28 mouse cellular contexts compared by ENCODE assay signal in the genomic region with DNA sequence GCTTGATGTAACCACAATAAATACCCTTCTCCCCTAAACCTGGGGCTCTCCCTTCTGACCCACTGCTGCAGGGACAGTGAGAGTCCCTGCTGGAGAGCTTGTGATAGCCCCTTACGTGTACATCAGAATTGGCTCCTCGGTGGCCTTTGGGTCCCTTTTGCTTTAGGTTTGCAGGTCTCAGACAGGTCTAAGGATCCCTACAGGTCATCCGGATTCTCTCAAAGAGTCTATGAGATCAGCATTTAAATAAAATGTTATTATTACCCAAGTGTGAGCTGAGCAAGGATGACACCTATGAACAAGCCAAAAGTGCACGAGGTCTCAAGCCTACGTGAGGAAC. TPM values are rescaled to one million over a fixed set of nuclear protein-coding genes. Genes with fewer than 3 reads are reported as not detected.
A peak's percentile ranks its signal among the peaks of the same experiment; 100 is the strongest.
DNase-seq lines count a peak whose midpoint lies in the region; ATAC-seq and TF ChIP-seq lines count a peak whose summit lies in the region.
"Had no signal": no experiment of that assay in that cellular context is flagged by ENCODE, and none has a peak within 500 bp of the region (broad histone marks: within the 10 kb centered on the region; RNA-seq: fewer than 3 reads in every experiment).

No protein-coding gene starts in this region.

- 44% methylated on average over 5 of the region's 5 CpGs for WGBS in heart, embryonic 13.5 days
- WGBS in bone marrow, adult 2 months, result 49% methylated on average over 5 of the region's 5 CpGs
- 30% methylated on average over 5 of the region's 5 CpGs for WGBS in liver, embryonic 12.5 days (ENCODE audit: insufficient replicate concordance)

- H3K9me3 ChIP-seq in heart, embryonic 13.5 days, result no peaks in the 10 kb centered on the region
- H3K9me3 ChIP-seq in liver, embryonic 12.5 days (replicated peaks), result no peaks in the 10 kb centered on the region
- H3K9me3 ChIP-seq: embryonic facial prominence, embryonic 13.5 days; hindbrain, embryonic 15.5 days; midbrain, embryonic 15.5 days; stomach, embryonic 15.5 days had no signal

- peaks cover 21% of the 10 kb centered on the region for H3K4me1 ChIP-seq in heart, embryonic 13.5 days
- peaks cover 2% of the 10 kb centered on the region for H3K4me1 ChIP-seq in bone marrow, adult 2 months (ENCODE audit: control insufficient read depth, insufficient read depth, low read length)
- H3K4me1 ChIP-seq in liver, embryonic 12.5 days, result peaks cover 69% of the 10 kb centered on the region
- H3K4me1 ChIP-seq: embryonic facial prominence, embryonic 13.5 days; hindbrain, embryonic 15.5 days; midbrain, embryonic 15.5 days; stomach, embryonic 15.5 days had no signal

- peak overlapping the region; percentile 42; the same call in 1 of the 2 replicates for H3K4me2 ChIP-seq in heart, embryonic 13.5 days
- H3K4me2 ChIP-seq in liver, embryonic 12.5 days, result peak overlapping the region; percentile 68
- H3K4me2 ChIP-seq: embryonic facial prominence, embryonic 13.5 days; hindbrain, embryonic 15.5 days; midbrain, embryonic 15.5 days; stomach, embryonic 15.5 days had no signal

- no peaks in the 10 kb centered on the region for H3K36me3 ChIP-seq in heart, embryonic 13.5 days
- no peaks in the 10 kb centered on the region for H3K36me3 ChIP-seq in liver, embryonic 12.5 days
- H3K36me3 ChIP-seq: embryonic facial prominence, embryonic 13.5 days; hindbrain, embryonic 15.5 days; midbrain, embryonic 15.5 days; stomach, embryonic 15.5 days had no signal

- peak overlapping the region; percentile 65 for H3K27ac ChIP-seq in heart, embryonic 13.5 days (replicated peaks)
- H3K27ac ChIP-seq in bone marrow, adult 2 months (ENCODE audit: control insufficient read depth, insufficient read depth, low read depth, low read length, poor library complexity), result peak overlapping the region; percentile 77
- H3K27ac ChIP-seq in liver, embryonic 12.5 days, result peak overlapping the region; percentile 98
- H3K27ac ChIP-seq: embryonic facial prominence, embryonic 13.5 days; heart, adult 2 months; hindbrain, embryonic 15.5 days; midbrain, embryonic 15.5 days; stomach, embryonic 15.5 days had no signal

- intact Hi-C loops in heart, postnatal 14 days (cut with DNase I), result no loop called here

- no peak for ATAC-seq in heart, embryonic 13.5 days (ENCODE audit: extremely low read depth, insufficient number of reproducible peaks, low FRiP score, low TSS enrichment)
- no peak for ATAC-seq in liver, embryonic 12.5 days
- peak; percentile 7; the same call in 1 of the 2 replicates for ATAC-seq in megakaryocyte, adult 5-6 weeks (ENCODE audit: poor library complexity, severe bottlenecking)
- ATAC-seq: forebrain, embryonic 16.5 days; midbrain, embryonic 15.5 days had no signal

- H3K4me3 ChIP-seq in heart, embryonic 13.5 days, result no peak overlapping the region
- no peak overlapping the region for H3K4me3 ChIP-seq in bone marrow, adult 2 months (replicated peaks; ENCODE audit: control insufficient read depth, low read depth, low read length)
- no peak overlapping the region; the same call in 1 of the 2 replicates for H3K4me3 ChIP-seq in liver, embryonic 12.5 days
- H3K4me3 ChIP-seq: embryonic facial prominence, embryonic 13.5 days; heart, adult 2 months; hindbrain, embryonic 15.5 days; midbrain, embryonic 15.5 days; stomach, embryonic 15.5 days had no signal

- no peak overlapping the region for H3K9ac ChIP-seq in heart, embryonic 13.5 days
- peak overlapping the region; percentile 66 for H3K9ac ChIP-seq in liver, embryonic 12.5 days
- H3K9ac ChIP-seq: embryonic facial prominence, embryonic 13.5 days; hindbrain, embryonic 15.5 days; midbrain, embryonic 15.5 days; stomach, embryonic 15.5 days had no signal

- H3K27me3 ChIP-seq in heart, embryonic 13.5 days (replicated peaks), result no peaks in the 10 kb centered on the region
- H3K27me3 ChIP-seq in liver, embryonic 12.5 days (replicated peaks), result no peaks in the 10 kb centered on the region
- H3K27me3 ChIP-seq: embryonic facial prominence, embryonic 13.5 days; hindbrain, embryonic 15.5 days; midbrain, embryonic 15.5 days; stomach, embryonic 15.5 days had no signal

- no peak for TF ChIP-seq POLR2A in bone marrow, adult 2 months (IDR thresholded peaks at IDR 0.05; ENCODE audit: borderline replicate concordance, control insufficient read depth, low read depth, low read length)

- no peak for DNase-seq in heart, postnatal 14 days
- DNase-seq in spleen, postnatal 10 days (ENCODE audit: low spot score in 2 of 2), result no peak
- no peak for DNase-seq in testis, postnatal 14 days (ENCODE audit: low spot score)
- DNase-seq: adrenal gland, postnatal 14 days; cerebellum, adult 8-10 months; cerebellum, postnatal 36 days; embryo, embryonic 11 days; gastrocnemius, postnatal 10 days; heart, adult 2 months; heart, postnatal 10 days; kidney, adult 8-10 months; kidney, postnatal 10 days; lung, adult 18-20 months; right cerebral cortex, postnatal 4 days; thymus, adult 2 months; thymus, postnatal 4 days had no signal

- TF ChIP-seq CTCF in bone marrow, adult 2 months (IDR thresholded peaks at IDR 0.05; ENCODE audit: control insufficient read depth, insufficient read depth, low read length), result no peak

RNA-seq across cellular contexts. Expression of a gene that starts 51.7 kb away (rescaled TPM):
- 0.23 and 0.37 TPM in 2 replicates for polyA plus RNA-seq in heart, embryonic 13.5 days (2015; fragmentation: Nextera tagmentation; extraction: Ambion mirVana)
- total RNA-seq in heart, postnatal 14 days (2021), result not detected
- polyA plus RNA-seq in bone marrow, adult 2 months (2011; ENCODE audit: insufficient read depth, insufficient read length, low replicate concordance, missing spikeins), result 2.1 TPM in 1 of 2 replicates, not detected in the other
- 5.3 and 6.4 TPM in 2 replicates for polyA plus RNA-seq in liver, embryonic 12.5 days (2016; fragmentation: Nextera tagmentation; extraction: Ambion mirVana)
- 0.54 TPM in 1 of 2 replicates, not detected in the other for total RNA-seq in megakaryocyte, adult 5-6 weeks (2015)
- total RNA-seq in megakaryocyte, adult 5-6 weeks (2017), result not detected in 2 replicates
- total RNA-seq: adrenal gland, postnatal 14 days; gastrocnemius, postnatal 10 days; heart, adult 2 months; heart, postnatal 10 days; layer of hippocampus, postnatal 14 days; left cerebral cortex, adult 8-10 months had no signal
- polyA plus RNA-seq: forebrain, embryonic 16.5 days; heart, adult 2 months; intestine, embryonic 14.5 days; thymus, adult 2 months had no signal
